Mouse (Mus musculus) layer of hippocampus, postnatal 14 days (tissue): ENCODE measurements around the gene Cct4. TPM values are rescaled to one million over a fixed set of nuclear protein-coding genes. Genes with fewer than 3 reads are reported as not detected.

ENCODE experiments used
- DNase-seq, 2 experiments: peaks; one replicate each; pipeline ENCODE4 v3.0.0; 2021 to 2022; ENCODE audit warnings: low spot score in 2 of 2, mixed read lengths in 1 of 2
- total RNA-seq, 2 experiments: library from RNA; stranded (reverse); gene quantifications; 2 replicates each; pipeline ENCODE4 v1.2.3; 2021

The Cct4 gene
- total RNA-seq, 2 experiments from 2014 or later: 101 to 103 TPM

DNA sequence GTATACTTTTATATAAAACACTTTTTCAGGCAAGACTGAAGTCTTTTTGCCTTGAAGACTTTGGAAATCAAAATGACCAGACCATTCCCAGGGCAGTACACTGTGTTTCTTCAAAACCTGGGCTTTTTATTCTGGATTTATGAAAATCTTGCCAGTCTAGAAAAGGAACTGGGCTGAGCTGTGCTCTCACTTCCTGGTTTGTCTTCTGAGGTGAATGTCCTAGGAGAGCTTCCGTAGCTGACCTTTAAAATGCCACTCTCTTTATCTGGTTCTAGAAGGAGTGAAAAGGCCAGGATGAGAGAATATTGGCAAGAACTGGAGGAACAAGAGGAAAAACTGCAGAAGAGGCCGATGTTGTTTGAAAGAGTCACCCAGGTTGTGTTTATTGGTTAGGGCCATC is 32.8 kb downstream of the Cct4 start:
- DNase-seq: no peak

DNA sequence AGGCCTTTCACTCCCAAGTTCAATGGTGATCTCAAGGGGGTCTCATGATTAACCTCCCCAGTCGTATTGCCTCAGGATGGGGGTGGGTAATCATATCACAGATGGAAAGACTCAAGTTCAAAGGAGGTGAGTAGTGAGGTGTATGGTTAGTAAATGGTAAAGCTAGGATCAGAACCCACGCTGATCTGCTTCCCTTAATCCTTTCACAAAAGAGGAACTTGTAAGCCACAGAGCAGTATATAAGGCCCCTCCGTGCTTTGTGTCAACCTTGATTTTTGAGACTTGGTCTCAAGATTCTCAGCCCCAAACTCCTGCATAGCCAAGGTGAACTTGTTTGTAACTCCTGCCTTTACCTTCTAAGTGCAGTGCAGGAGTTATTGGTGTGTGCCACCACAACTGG is 33.9 kb downstream of the Cct4 start:
- DNase-seq: no peak

- DNase-seq: no peak
Measured at GRCm38 (mm10) chr11:23028957-23029356, 38.6 kb downstream of the Cct4 start.

- DNase-seq: no peak
Measured at GRCm38 (mm10) chr11:23029399-23029798, 39.1 kb downstream of the Cct4 start.

DNA sequence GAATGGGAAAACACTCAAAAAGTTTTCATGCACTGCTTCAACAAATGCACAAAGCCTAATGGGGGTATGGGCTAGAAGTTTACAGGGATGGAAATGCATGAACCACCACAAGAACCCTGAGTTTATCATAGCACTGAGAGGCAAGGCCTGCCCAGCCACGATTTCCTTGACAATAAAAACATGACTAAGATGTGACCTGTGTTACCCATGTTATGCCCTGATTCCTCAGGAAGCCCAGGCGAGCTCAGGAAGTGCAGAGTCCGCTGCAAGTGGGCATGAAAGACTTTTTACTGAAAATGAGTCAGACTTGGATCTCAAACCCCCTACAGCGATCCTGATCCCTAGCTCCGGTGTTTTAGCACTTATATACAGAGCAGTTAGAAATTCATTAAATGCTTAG is 56.9 kb downstream of the Cct4 start:
- DNase-seq: no peak

DNA sequence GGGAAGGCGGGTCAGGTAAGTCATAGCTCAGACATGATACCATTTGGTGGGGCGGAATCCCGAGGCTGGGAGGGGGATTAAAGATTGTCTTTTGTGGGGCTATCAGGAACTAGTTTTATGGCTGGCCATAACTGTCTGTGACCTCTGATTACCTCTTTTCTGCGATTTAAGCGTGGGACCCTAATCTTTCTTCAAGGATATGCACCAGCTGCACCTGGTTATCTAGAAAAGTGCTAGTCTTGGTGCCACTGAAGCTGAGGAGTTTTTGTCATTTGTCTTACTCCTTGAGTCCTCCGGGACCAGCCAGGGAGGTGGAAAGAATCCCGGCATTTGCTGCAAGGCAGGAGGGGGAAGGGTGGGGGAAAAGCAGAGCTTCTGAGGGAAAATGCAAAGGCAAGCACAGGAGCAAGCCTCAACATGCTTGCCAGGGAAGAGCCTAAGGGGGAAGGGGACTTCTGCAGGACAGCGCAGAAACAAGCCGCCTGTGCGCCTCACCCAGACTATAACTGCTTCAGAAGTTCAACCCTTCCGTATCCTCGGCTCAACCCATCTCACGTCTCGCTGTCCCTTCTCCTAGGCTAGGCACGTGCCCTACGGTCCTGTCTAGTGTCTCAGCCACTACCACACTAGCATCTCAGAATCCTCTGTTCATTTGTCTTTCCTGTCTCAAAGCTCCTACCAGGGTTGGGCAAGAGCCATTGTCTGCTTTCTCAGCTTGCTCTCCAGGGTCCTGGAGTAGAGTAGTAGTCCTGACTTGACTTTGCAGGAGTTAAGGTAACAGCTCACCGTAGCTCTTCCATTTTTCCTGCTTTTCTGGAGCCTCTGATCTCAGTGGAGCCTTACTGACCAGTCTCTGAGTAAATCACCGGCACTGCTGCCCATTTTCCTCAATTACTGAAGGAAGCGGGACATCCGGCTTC is 57.6 kb downstream of the Cct4 start:
- no peak for DNase-seq

GRCm38 (mm10) chr11:23049642-23050041 is 59.3 kb downstream of the Cct4 start:
- no peak for DNase-seq

DNA sequence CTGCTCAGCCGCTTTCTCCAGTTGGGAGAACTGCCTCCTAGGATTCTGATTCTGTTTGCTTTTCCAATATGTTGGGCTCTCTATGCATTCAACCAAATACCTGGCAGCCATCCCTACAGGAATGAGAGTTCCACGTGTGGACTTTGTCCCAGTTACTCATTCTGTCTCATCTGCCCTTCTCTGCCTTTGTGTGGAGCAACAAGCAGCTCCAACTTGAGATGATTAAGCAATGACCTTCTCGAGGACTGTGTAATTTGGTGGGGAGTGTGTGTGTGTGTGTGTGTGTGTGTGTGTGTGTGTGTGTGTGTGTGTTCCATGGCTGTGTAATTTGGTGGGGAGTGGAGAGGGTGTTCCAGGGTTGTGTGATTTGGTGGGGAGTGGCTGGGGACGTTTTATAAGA is 62.0 kb downstream of the Cct4 start:
- DNase-seq: no peak

Other genes starting within 250 kb of the Cct4 start
- 10 to 100 TPM; 16.1 TPM for gene B3gnt2, start 129.6 kb upstream of the Cct4 start, total RNA-seq
- gene Zrsr1, start 18.5 kb upstream of the Cct4 start, total RNA-seq: 10 to 100 TPM; 50.8 to 57.3 TPM
- gene Gm28048, start 8.4 kb upstream of the Cct4 start, total RNA-seq: 1 to 10 TPM; 8.5 to 9.1 TPM
- 10 to 100 TPM; 54.8 to 61.3 TPM for gene Commd1, start 8.1 kb upstream of the Cct4 start, total RNA-seq
- 1 to 10 TPM; 3.8 to 6.9 TPM for gene Fam161a, start 17.0 kb downstream of the Cct4 start, total RNA-seq